34 mouse cellular contexts compared by ENCODE assay signal in the genomic region with DNA sequence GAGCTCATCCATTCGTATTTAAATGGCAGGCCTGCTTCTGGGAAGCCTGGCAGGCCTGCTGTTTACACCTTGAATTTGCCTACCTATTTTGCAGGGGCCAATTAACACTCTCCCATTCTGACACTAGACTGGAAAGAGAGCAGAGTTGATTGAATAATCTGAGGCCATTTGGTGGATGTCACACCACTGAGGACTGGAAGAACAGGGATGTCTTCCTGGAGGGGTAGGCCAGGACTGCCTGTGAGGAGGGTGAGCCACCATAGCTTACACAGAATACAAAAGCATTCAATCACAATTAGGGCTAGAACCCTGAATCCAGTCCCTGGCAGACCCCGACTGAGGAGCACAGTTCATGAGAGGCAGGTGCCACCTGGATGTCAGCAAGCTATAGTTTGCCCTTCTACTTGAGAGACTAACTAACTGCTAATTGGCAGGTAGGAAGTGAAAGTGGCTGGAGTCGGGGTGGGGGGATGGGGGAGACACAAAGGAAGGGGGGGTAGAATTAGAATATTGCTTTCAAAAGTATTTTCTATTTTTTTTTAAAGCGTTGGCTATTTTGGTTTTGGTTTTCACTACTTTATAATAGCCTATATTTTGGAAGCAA. TPM values are rescaled to one million over a fixed set of nuclear protein-coding genes. Genes with fewer than 3 reads are reported as not detected.
"Had no signal": no experiment of that assay in that cellular context is flagged by ENCODE, and none has a peak within 500 bp of the region (broad histone marks: within the 10 kb centered on the region; RNA-seq: fewer than 3 reads in every experiment).

No protein-coding gene starts in this region.

- H3K27ac ChIP-seq: heart, embryonic 10.5 days; hindbrain, embryonic 13.5 days; hindbrain, embryonic 15.5 days; hindbrain, postnatal 0 days; kidney, embryonic 15.5 days; kidney, postnatal 0 days; limb, embryonic 10.5 days; limb, embryonic 12.5 days; liver, embryonic 13.5 days had no signal

- H3K4me2 ChIP-seq: heart, embryonic 12.5 days; hindbrain, embryonic 13.5 days; hindbrain, embryonic 15.5 days; kidney, embryonic 15.5 days; limb, embryonic 12.5 days; liver, embryonic 11.5 days; liver, embryonic 13.5 days had no signal

- H3K4me1 ChIP-seq: kidney, embryonic 15.5 days; limb, embryonic 10.5 days; limb, embryonic 12.5 days; liver, embryonic 13.5 days had no signal

- DNase-seq: gastrocnemius, postnatal 14 days; gastrocnemius, postnatal 36 days; heart, adult 18-20 months; heart, postnatal 10 days; kidney, adult 11 months; kidney, adult 2 months; kidney, adult 9 months; kidney, postnatal 14 days; kidney, postnatal 36 days; layer of hippocampus, adult 9-11 months; layer of hippocampus, postnatal 36 days; liver; liver, embryonic 13.5 days had no signal

- H3K9ac ChIP-seq: heart, embryonic 12.5 days; hindbrain, embryonic 13.5 days; hindbrain, embryonic 15.5 days; kidney, embryonic 15.5 days; limb, embryonic 12.5 days; liver, embryonic 13.5 days had no signal

- H3K36me3 ChIP-seq: heart, embryonic 10.5 days; heart, embryonic 12.5 days; hindbrain, embryonic 13.5 days; hindbrain, embryonic 15.5 days; kidney, embryonic 15.5 days; limb, embryonic 10.5 days; limb, embryonic 12.5 days; liver, embryonic 13.5 days had no signal

- H3K4me3 ChIP-seq: heart, embryonic 10.5 days; heart, embryonic 12.5 days; hindbrain, embryonic 13.5 days; hindbrain, embryonic 15.5 days; kidney, embryonic 15.5 days; limb, embryonic 10.5 days; limb, embryonic 12.5 days; liver, embryonic 13.5 days had no signal

- ATAC-seq: hindbrain, postnatal 0 days; intestine, embryonic 16.5 days had no signal

- H3K9me3 ChIP-seq: heart, embryonic 10.5 days; heart, embryonic 12.5 days; hindbrain, embryonic 13.5 days; hindbrain, embryonic 15.5 days; kidney, embryonic 15.5 days; limb, embryonic 10.5 days; limb, embryonic 12.5 days; liver, embryonic 13.5 days had no signal

- H3K27me3 ChIP-seq: heart, embryonic 12.5 days; hindbrain, embryonic 15.5 days; kidney, embryonic 15.5 days; limb, embryonic 12.5 days; liver, embryonic 13.5 days had no signal

RNA-seq across cellular contexts. Expression of a gene that starts 9.8 kb away (rescaled TPM):
- total RNA-seq: gastrocnemius, adult 18-20 months; gastrocnemius, adult 8-10 months; gastrocnemius, postnatal 14 days; gastrocnemius, postnatal 36 days; heart, adult 8-10 months; hematopoietic stem cell, adult 5-6 weeks; hindbrain, postnatal 0 days; layer of hippocampus, adult 18-20 months; layer of hippocampus, adult 8-10 months; layer of hippocampus, postnatal 14 days; layer of hippocampus, postnatal 36 days; left cerebral cortex, adult 18-20 months; left cerebral cortex, postnatal 36 days had no signal
- polyA plus RNA-seq: hindbrain, postnatal 0 days; kidney, postnatal 0 days; large intestine, adult 2 months; liver, embryonic 13.5 days had no signal
